Mouse (Mus musculus): Measurements from ENCODE around the gene Rnf10. TPM values are rescaled to one million over a fixed set of nuclear protein-coding genes. Genes with fewer than 3 reads are reported as not detected.

The Rnf10 gene
- total RNA-seq, 1 experiment from 2014 or later: 72.0 TPM

- ATAC-seq (replicated peaks; ENCODE audit: low read depth, poor library complexity, severe bottlenecking): no peak
Measured at GRCm38 (mm10) chr5:115278785-115279184, 6.1 kb upstream of the Rnf10 start.

- no peak for ATAC-seq (replicated peaks; ENCODE audit: low read depth, poor library complexity, severe bottlenecking)
Measured at GRCm38 (mm10) chr5:115278053-115278452, 5.4 kb upstream of the Rnf10 start.

- no peak for ATAC-seq (replicated peaks; ENCODE audit: low read depth, poor library complexity, severe bottlenecking)
Measured at GRCm38 (mm10) chr5:115275998-115276397, 3.3 kb upstream of the Rnf10 start.

GRCm38 (mm10) chr5:115274771-115275170, 2.1 kb upstream of the Rnf10 start:
- no peak for ATAC-seq (replicated peaks; ENCODE audit: low read depth, poor library complexity, severe bottlenecking)

GRCm38 (mm10) chr5:115274353-115274752, 1.7 kb upstream of the Rnf10 start:
- no peak for ATAC-seq (replicated peaks; ENCODE audit: low read depth, poor library complexity, severe bottlenecking)

- ATAC-seq (replicated peaks; ENCODE audit: low read depth, poor library complexity, severe bottlenecking): no peak
Measured at GRCm38 (mm10) chr5:115273549-115274135, 944 bp upstream of the Rnf10 start.

- no peak for ATAC-seq (replicated peaks; ENCODE audit: low read depth, poor library complexity, severe bottlenecking)
Measured at GRCm38 (mm10) chr5:115271931-115272811, 527 bp downstream of the Rnf10 start.

- ATAC-seq (replicated peaks; ENCODE audit: low read depth, poor library complexity, severe bottlenecking): no peak
Measured at GRCm38 (mm10) chr5:115269969-115270368, 2.7 kb downstream of the Rnf10 start.

- no peak for ATAC-seq (replicated peaks; ENCODE audit: low read depth, poor library complexity, severe bottlenecking)
Measured at GRCm38 (mm10) chr5:115268266-115268665, 4.4 kb downstream of the Rnf10 start.

- ATAC-seq (replicated peaks; ENCODE audit: low read depth, poor library complexity, severe bottlenecking): no peak
Measured at GRCm38 (mm10) chr5:115267469-115268045, 5.1 kb downstream of the Rnf10 start.

- peak; percentile 77 for ATAC-seq (replicated peaks; ENCODE audit: low read depth, poor library complexity, severe bottlenecking)
Measured at GRCm38 (mm10) chr5:115266787-115267468, 5.8 kb downstream of the Rnf10 start.

- ATAC-seq (replicated peaks; ENCODE audit: low read depth, poor library complexity, severe bottlenecking): no peak
Measured at GRCm38 (mm10) chr5:115266340-115266739, 6.4 kb downstream of the Rnf10 start.

GRCm38 (mm10) chr5:115262502-115263291, 10.0 kb downstream of the Rnf10 start:
- ATAC-seq (replicated peaks; ENCODE audit: low read depth, poor library complexity, severe bottlenecking): no peak

- no peak for ATAC-seq (replicated peaks; ENCODE audit: low read depth, poor library complexity, severe bottlenecking)
Measured at GRCm38 (mm10) chr5:115261880-115262279, 10.8 kb downstream of the Rnf10 start.

- ATAC-seq (replicated peaks; ENCODE audit: low read depth, poor library complexity, severe bottlenecking): no peak
Measured at GRCm38 (mm10) chr5:115261141-115261540, 11.6 kb downstream of the Rnf10 start.

- ATAC-seq (replicated peaks; ENCODE audit: low read depth, poor library complexity, severe bottlenecking): no peak
Measured at GRCm38 (mm10) chr5:115260356-115260755, 12.3 kb downstream of the Rnf10 start.

- ATAC-seq (replicated peaks; ENCODE audit: low read depth, poor library complexity, severe bottlenecking): no peak
Measured at GRCm38 (mm10) chr5:115256909-115257546, 15.7 kb downstream of the Rnf10 start.

GRCm38 (mm10) chr5:115255472-115255871, 17.2 kb downstream of the Rnf10 start:
- no peak for ATAC-seq (replicated peaks; ENCODE audit: low read depth, poor library complexity, severe bottlenecking)

- no peak for ATAC-seq (replicated peaks; ENCODE audit: low read depth, poor library complexity, severe bottlenecking)
Measured at GRCm38 (mm10) chr5:115240191-115240590, 32.5 kb downstream of the Rnf10 start.

Data from common myeloid progenitor, adult 5-6 weeks (primary cell).